ENCODE assay signal across 16 mouse cellular contexts in genomic region chr6:61588999-61589398, GRCm38 (mm10).
"Had no signal": no experiment of that assay in that cellular context is flagged by ENCODE, and none has a peak within 500 bp of the region (broad histone marks: within the 10 kb centered on the region; RNA-seq: fewer than 3 reads in every experiment).

No protein-coding gene starts in this region.

- H3K4me3 ChIP-seq: neural tube, embryonic 13.5 days; neural tube, embryonic 15.5 days; stomach, embryonic 15.5 days had no signal

- H3K27ac ChIP-seq: neural tube, embryonic 13.5 days; neural tube, embryonic 15.5 days; stomach, embryonic 15.5 days; stomach, postnatal 0 days had no signal

- H3K36me3 ChIP-seq: neural tube, embryonic 13.5 days; neural tube, embryonic 15.5 days; stomach, embryonic 15.5 days had no signal

- DNase-seq: retina, postnatal 1 day; right cerebral cortex, adult 18-20 months; right cerebral cortex, postnatal 14 days; right cerebral cortex, postnatal 25 days; right cerebral cortex, postnatal 4 days; spleen, adult 18-20 months; thymus, adult 18-20 months; thymus, adult 2 months; thymus, postnatal 14 days; thymus, postnatal 25 days; thymus, postnatal 36 days; thymus, postnatal 4 days had no signal

- H3K4me1 ChIP-seq: neural tube, embryonic 13.5 days; neural tube, embryonic 15.5 days; stomach, embryonic 15.5 days had no signal

- H3K9ac ChIP-seq: neural tube, embryonic 13.5 days; neural tube, embryonic 15.5 days; stomach, embryonic 15.5 days had no signal

- H3K4me2 ChIP-seq: neural tube, embryonic 13.5 days; neural tube, embryonic 15.5 days; stomach, embryonic 15.5 days had no signal

- H3K27me3 ChIP-seq: neural tube, embryonic 13.5 days; neural tube, embryonic 15.5 days; stomach, embryonic 15.5 days had no signal

- H3K9me3 ChIP-seq: neural tube, embryonic 13.5 days; neural tube, embryonic 15.5 days; stomach, embryonic 15.5 days had no signal
